Mouse (Mus musculus) CH12.LX (cell line): ENCODE measurements around the gene Fbxo10.

Experiments used
- ELF1 ChIP-seq: IDR thresholded peaks from 2 replicates; pipeline ENCODE4 v1.6.1; 2014; ENCODE audit warnings: low read depth, mild to moderate bottlenecking, inconsistent platforms, low read length, improper control_type of control experiment
- EP300 ChIP-seq: IDR thresholded peaks from 2 replicates; pipeline ENCODE4 v1.6.1; 2011; ENCODE audit warnings: low read length, improper control_type of control experiment
- GABPA ChIP-seq: IDR thresholded peaks from 2 replicates; pipeline ENCODE4 v1.6.1; 2012; ENCODE audit warnings: low read depth, low read length, improper control_type of control experiment, inconsistent platforms; ENCODE audit not compliant: insufficient replicate concordance
- MXI1 ChIP-seq: IDR thresholded peaks from 2 replicates; pipeline ENCODE4 v1.6.1; 2011; ENCODE audit warnings: mild to moderate bottlenecking, low read depth, low read length, improper control_type of control experiment
- NRF1 ChIP-seq: IDR thresholded peaks from 2 replicates; pipeline ENCODE4 v1.6.1; 2014; ENCODE audit warnings: low read depth, mild to moderate bottlenecking, inconsistent platforms, low read length, improper control_type of control experiment, moderate library complexity
- POLR2A ChIP-seq: IDR thresholded peaks from 2 replicates; pipeline ENCODE4 v1.6.1; 2011; ENCODE audit warnings: low read depth, mild to moderate bottlenecking, improper control_type of control experiment, low read length
- SMC3 ChIP-seq: IDR thresholded peaks from 2 replicates; pipeline ENCODE4 v1.6.1; 2011; ENCODE audit warnings: low read depth, low read length, improper control_type of control experiment
- TCF12 ChIP-seq: IDR thresholded peaks from 2 replicates; pipeline ENCODE4 v1.6.1; 2014; ENCODE audit warnings: low read depth, mild to moderate bottlenecking, inconsistent platforms, low read length, improper control_type of control experiment
- UBTF ChIP-seq: IDR thresholded peaks from 2 replicates; pipeline ENCODE4 v1.6.1; 2012; ENCODE audit warnings: low read depth, mild to moderate bottlenecking, inconsistent platforms, low read length, improper control_type of control experiment, moderate library complexity
- ZC3H11A ChIP-seq: IDR thresholded peaks from 2 replicates; pipeline ENCODE4 v1.6.1; 2012; ENCODE audit warnings: low read depth, mild to moderate bottlenecking, inconsistent platforms, low read length, improper control_type of control experiment

GRCm38 (mm10) chr4:45019009-45019408, 65.4 kb downstream of the Fbxo10 start:
- no peak for TF ChIP-seq NRF1
- no peak for TF ChIP-seq ZC3H11A
- no peak for TF ChIP-seq GABPA
- TF ChIP-seq EP300: no peak
- TF ChIP-seq SMC3: no peak
- no peak for TF ChIP-seq TCF12
- TF ChIP-seq MXI1: no peak
- TF ChIP-seq POLR2A: no peak
- no peak for TF ChIP-seq ELF1
- no peak for TF ChIP-seq UBTF
